Mouse (Mus musculus): ENCODE data around the gene Trim2. TPM values are rescaled to one million over a fixed set of nuclear protein-coding genes. Genes with fewer than 3 reads are reported as not detected.

Trim2 gene
- total RNA-seq, 2 experiments from 2014 or later: 2.7 to 3.3 TPM

GRCm38 (mm10) chr3:84191141-84191881 lies 115.4 kb downstream of the Trim2 start:
- no peak for DNase-seq

- no peak for DNase-seq
Measured at GRCm38 (mm10) chr3:84190513-84191061, 116.1 kb downstream of the Trim2 start.

GRCm38 (mm10) chr3:84189629-84190173 lies 117.0 kb downstream of the Trim2 start:
- DNase-seq: no peak

GRCm38 (mm10) chr3:84181717-84182116 lies 125.0 kb downstream of the Trim2 start:
- DNase-seq: no peak

DNA sequence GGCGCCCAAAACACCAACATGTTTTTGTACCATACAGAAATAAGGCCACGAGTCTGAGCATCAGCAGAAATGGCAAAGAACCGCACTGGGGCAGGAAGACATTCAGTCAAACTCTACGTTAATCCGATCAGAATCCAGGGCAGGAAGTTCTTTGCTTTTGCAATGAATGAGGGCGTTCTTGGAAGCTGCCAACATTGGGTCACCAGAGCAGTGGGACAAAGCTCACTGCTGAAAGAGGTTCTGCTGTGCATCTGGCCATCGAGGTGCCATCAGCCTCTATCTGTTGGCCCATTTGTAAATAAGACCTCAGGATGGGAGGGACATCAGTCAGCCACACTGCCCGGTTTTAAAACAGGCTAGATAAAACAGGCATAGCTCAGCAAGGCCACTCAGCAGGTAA lies 125.6 kb downstream of the Trim2 start:
- DNase-seq: no peak

DNA sequence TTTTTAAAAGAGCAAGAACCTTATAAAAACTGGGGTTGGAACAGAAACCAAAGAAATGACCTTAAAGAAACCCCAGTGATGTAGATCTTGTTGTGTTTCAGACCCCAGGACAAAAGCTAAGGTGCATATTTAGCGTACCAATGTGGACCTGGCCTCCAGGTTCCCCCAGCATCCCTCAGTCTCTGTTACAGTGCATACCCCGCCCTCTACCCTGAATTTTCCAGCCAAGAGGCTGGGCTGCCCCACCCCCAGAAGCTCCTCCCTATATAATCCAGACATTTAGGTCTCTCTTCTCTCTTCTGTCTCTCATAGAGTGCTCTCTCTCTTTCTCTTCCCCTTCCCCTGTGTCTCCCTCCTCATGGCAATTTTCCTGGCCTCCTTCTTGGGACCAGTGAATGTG lies 126.4 kb downstream of the Trim2 start:
- no peak for DNase-seq

DNA sequence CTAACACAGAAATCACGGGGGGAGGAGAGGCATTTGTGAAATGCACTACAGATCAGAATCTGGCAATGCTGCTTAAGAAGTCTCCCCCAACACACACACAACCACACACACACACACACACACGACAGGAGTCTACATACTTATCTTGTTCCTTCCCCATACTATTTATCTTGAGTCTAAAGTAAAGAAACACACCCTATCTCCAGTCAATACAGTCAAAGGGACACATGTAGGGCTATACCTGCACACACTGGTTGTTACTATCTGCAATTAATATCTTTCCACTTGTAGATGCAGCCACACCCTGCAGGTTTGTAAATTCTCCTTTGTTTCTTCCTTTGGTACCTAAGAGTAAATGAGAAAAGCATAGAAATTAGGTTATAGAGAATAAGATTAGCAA lies 128.8 kb downstream of the Trim2 start:
- no peak for DNase-seq

GRCm38 (mm10) chr3:84175337-84176315 lies 131.1 kb downstream of the Trim2 start:
- peak; percentile 36 for DNase-seq

DNA sequence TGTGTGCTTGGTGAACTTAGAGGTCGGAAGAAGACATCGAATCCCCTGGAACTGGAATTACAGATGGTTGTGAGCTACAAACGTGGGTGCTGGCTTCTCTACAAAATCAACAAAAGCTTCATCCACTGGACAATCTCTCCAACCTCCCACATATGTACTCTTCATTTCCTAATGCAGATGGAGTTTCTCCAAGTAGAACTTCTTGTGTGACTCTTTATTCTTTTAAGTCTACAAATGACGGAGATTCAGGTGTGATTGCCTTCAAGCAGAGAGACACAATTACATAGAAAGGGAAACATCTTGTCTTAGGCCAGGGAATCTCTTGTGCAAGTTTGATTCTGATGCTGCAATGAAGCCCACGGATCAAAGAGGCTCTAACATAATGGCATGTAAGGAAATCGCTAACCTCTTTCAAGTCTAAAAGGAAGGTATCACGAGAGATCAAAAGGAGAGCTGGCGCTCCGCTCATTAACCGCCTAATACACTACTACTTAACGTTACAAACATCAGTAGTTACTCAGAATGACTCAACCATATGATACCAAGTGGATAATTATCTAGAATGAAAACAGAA lies 133.0 kb downstream of the Trim2 start, which contains the start of gene Gm6525:
Gene Gm6525 (plus strand): TSS at position 524 of the 574 bp plus-strand sequence.
- no peak for DNase-seq

DNA sequence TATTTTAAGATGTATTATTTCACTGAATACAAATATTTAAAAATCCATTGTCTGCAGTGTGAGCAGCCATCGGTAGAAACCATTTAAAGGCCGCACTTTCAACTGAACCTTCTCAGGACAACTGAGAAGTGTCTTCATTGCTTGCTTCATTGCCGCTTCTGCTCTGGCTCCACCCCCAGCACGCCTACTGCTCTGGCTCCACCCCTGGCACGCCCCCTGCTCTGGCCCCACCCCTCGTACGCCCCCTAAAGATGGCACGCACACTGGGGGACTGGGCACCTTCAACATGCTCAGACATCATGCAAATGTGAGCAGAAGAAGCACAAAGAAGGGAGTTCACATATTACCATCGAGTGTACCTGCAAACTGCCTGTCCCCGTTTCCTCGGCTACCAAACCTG lies 134.3 kb downstream of the Trim2 start:
- no peak for DNase-seq

DNA sequence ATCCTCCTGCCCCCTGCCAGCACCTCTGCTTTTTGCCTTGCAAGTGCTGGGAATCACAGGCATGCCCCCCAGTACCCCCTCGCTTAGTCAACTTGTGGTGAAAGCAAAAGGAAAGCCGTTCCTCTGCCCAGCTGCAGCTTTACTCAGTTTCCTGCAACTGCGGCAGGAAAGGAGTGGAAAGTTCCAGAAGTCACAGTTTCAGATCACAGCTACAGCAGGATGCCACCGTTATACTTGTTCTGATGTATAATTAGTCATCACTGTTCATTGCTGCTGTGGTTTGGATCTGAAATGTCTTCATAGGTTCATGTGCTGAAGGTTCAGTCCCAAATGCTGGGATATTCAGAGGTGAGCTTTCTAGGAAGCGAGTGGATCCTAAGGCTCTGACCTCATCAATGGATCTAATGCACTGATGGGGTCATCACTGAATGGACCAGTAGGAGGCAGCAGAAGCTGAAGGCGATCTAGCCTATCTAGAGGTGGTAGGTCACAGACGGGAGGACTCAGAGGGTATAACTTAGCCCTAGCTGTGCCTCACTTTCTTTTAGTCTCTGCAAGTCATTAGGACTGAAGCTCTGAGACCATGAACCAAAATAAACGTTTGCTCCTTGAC lies 137.2 kb downstream of the Trim2 start:
- DNase-seq: no peak

- DNase-seq: no peak
Measured at GRCm38 (mm10) chr3:84168943-84169342, 137.7 kb downstream of the Trim2 start.

DNA sequence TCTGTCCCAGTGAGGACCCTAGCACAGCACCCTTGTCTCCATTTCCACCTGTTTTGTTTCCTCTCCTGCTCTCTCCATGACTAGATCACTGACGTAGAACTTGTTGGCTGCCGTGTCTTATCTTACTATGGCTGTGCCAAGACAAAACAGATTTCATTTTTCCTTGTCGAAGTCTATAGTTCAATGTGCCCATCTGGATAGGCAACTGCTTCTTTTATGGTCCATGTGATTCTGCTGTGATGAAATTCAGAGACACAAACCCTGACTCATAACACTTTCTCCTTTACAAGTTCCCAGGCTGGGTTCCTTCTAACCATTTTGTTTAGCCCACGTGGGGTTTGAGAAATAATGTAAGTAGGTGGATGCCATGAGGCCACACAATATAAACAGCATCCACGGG lies 140.6 kb downstream of the Trim2 start:
- no peak for DNase-seq

GRCm38 (mm10) chr3:84165391-84165790 lies 141.3 kb downstream of the Trim2 start:
- DNase-seq: no peak

GRCm38 (mm10) chr3:84157559-84158350 lies 148.9 kb downstream of the Trim2 start:
- no peak for DNase-seq

DNA sequence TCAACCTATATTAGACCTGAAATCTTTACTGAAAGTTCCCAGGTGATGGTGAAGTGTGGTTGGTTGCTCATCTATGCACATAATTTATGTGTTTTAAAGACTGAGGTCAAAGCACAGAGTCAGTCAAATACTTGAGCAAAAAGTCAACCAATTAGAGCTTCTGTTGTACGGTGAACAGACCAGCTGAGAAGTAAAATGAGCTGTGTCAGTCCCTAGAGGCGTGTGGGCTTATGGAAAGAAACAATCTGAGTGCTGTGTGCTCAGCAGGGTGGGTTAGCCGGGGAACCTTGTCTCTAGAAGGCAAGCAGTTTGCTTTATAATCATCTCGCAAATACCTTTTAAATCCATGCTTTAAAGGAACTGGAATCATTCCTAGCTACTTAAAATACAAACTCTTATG lies 149.7 kb downstream of the Trim2 start:
- DNase-seq: no peak

DNA sequence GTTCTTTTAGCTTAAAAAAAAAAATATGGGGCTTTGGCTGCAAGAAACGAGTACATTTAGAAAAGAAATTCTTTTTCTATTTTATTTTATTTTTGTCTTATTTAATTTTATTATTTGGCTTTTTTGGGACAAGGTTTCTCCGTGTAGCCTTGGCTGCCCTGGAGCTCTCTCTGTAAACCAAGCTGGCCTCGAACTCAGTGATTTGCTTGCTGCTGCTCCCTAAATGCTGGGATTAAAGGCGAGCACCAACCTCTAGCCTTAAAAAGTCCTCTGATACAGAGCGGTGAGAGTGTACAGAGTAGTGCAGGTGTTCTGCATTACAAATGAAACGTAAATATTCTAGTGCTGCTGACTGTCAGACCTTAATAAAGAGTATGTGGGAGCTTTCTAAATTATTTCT lies 150.6 kb downstream of the Trim2 start:
- no peak for DNase-seq

DNA sequence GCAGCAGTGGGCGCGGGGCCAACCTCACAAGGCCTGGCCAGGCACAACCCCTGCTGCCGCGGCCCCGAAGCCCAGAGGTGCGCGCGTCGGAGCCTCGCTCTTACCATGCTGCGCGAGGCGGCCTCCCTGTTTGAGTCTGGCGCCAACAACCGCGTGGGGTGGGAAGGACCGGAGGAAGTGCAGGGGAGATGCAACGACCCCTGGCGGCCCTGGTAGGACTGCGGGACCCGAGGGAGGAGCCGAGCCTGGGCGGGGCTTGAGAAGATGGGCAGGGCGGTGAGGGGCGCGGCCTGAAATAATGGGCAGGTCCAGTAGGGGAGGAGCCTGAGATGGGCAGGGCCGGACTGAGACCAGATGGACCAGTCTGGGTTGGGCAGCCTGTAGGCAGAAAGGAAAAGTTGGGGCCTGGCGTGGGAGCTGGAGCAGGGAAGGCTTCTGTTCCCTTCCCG lies 151.1 kb downstream of the Trim2 start, which contains the start of gene Mnd1:
Gene Mnd1 (minus strand): TSS at position 229 of the 449 bp plus-strand sequence.
- peak; percentile 96 for DNase-seq

GRCm38 (mm10) chr3:84155146-84155545 lies 151.5 kb downstream of the Trim2 start:
- DNase-seq: no peak

DNA sequence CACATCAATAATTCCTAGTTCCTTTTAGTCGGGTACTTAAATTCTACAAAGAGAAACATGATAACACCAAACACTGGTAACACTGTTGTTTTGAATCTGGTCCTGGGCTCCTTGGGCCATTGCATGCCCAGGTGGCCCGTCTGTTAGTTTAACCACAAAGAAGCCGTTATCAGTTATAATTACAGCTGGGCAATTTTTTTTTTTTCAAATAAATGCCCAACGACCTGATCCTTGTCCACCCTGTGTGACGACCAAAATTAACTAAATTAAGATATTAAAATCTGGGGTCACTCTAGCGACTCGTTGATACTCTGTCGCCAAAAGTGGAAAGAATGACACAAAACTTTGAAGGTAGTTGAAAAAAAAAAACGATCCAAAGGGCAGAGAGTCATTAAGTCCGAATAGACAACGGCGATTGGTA lies 151.9 kb downstream of the Trim2 start:
- no peak for DNase-seq

DNA sequence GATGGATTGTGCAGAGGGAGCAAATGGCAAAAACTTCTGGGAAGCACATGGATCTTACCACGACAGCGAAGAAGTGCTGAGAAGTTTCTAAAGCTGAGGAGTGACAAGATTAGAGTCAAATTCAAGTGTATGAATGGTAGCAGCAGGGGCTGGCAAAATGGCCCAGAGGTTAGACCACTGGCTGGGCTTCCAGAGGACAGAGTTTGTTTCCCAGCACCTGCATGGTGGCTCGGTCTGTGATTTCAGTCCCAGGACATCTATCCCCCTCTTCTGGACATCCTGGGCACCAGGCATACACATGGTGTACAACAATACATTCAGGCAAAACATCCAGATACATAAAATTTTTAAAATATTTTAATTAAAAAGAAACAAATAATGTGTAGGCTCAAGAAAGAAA lies 156.8 kb downstream of the Trim2 start:
- DNase-seq: no peak

Data from gastrocnemius, postnatal 25 days (tissue).